14 mouse cellular contexts compared by ENCODE assay signal in genomic region chr4:151170658-151171057, GRCm38 (mm10).
DNase-seq lines count a peak whose midpoint lies in the region; ATAC-seq lines count a peak whose summit lies in the region.
"Had no signal": no experiment of that assay in that cellular context is flagged by ENCODE, and none has a peak within 500 bp of the region (broad histone marks: within the 10 kb centered on the region; RNA-seq: fewer than 3 reads in every experiment).

No protein-coding gene starts in this region.

- H3K4me2 ChIP-seq in lung, embryonic 16.5 days (ENCODE audit: low read depth, low read length) = peak overlapping the region; percentile 45
- peak overlapping the region; percentile 35 for H3K4me2 ChIP-seq in hindbrain, embryonic 16.5 days (ENCODE audit: low read length)
- peak overlapping the region; percentile 15; the same call in 1 of the 2 replicates for H3K4me2 ChIP-seq in neural tube, embryonic 14.5 days (ENCODE audit: low read depth, low read length)

- peaks cover 21% of the 10 kb centered on the region for H3K4me1 ChIP-seq in lung, embryonic 16.5 days (replicated peaks; ENCODE audit: control insufficient read depth, insufficient read depth, low read length)
- peaks cover 23% of the 10 kb centered on the region for H3K4me1 ChIP-seq in hindbrain, embryonic 16.5 days (ENCODE audit: control insufficient read depth, insufficient read depth, low read depth, low read length)
- H3K4me1 ChIP-seq in neural tube, embryonic 14.5 days (ENCODE audit: control insufficient read depth, insufficient read depth, low read length) = peaks cover 26% of the 10 kb centered on the region
- H3K4me1 ChIP-seq: megakaryocyte, embryonic 14.5 days had no signal

- WGBS in lung, embryonic 16.5 days = 20% methylated on average over 18 of the region's 18 CpGs
- 18% methylated on average over 18 of the region's 18 CpGs for WGBS in hindbrain, embryonic 16.5 days
- 25% methylated on average over 18 of the region's 18 CpGs for WGBS in neural tube, embryonic 14.5 days

- peak; percentile 68 for ATAC-seq in lung, embryonic 16.5 days (ENCODE audit: low read depth)
- peak; percentile 54 for ATAC-seq in hindbrain, embryonic 16.5 days
- peak; percentile 69 for ATAC-seq in neural tube, embryonic 14.5 days (ENCODE audit: low read depth)

- no peaks in the 10 kb centered on the region for H3K9me3 ChIP-seq in lung, embryonic 16.5 days (ENCODE audit: control insufficient read depth, low read length)
- H3K9me3 ChIP-seq in hindbrain, embryonic 16.5 days (ENCODE audit: control insufficient read depth, low read length) = no peaks in the 10 kb centered on the region
- H3K9me3 ChIP-seq in neural tube, embryonic 14.5 days (ENCODE audit: control insufficient read depth, low read length) = no peaks in the 10 kb centered on the region
- H3K9me3 ChIP-seq: embryonic facial prominence, embryonic 10.5 days; megakaryocyte, embryonic 14.5 days had no signal

- H3K27ac ChIP-seq in lung, embryonic 16.5 days (ENCODE audit: low read length) = no peak overlapping the region
- H3K27ac ChIP-seq in hindbrain, embryonic 16.5 days (ENCODE audit: low read depth, low read length) = 0 out of 2 replicates have a peak overlapping the region, but pooled peaks have one; percentile 42
- peak overlapping the region; percentile 74 for H3K27ac ChIP-seq in neural tube, embryonic 14.5 days (ENCODE audit: low read depth, low read length)
- H3K27ac ChIP-seq: embryonic facial prominence, embryonic 10.5 days had no signal

- no peaks in the 10 kb centered on the region; the same call in 1 of the 2 replicates for H3K27me3 ChIP-seq in lung, embryonic 16.5 days (ENCODE audit: control insufficient read depth, insufficient read depth, low read depth, low read length)
- H3K27me3 ChIP-seq in hindbrain, embryonic 16.5 days (replicated peaks; ENCODE audit: control insufficient read depth, insufficient read depth, low read length) = peaks cover 11% of the 10 kb centered on the region; the same call in 1 of the 2 replicates
- no peaks in the 10 kb centered on the region for H3K27me3 ChIP-seq in neural tube, embryonic 14.5 days (ENCODE audit: control insufficient read depth, insufficient read depth, low read length)

- 0 out of 2 replicates have a peak overlapping the region, but pooled peaks have one; percentile 8 for H3K9ac ChIP-seq in lung, embryonic 16.5 days (ENCODE audit: low read length)
- no peak overlapping the region for H3K9ac ChIP-seq in hindbrain, embryonic 16.5 days (ENCODE audit: low read depth, low read length)
- peak overlapping the region; percentile 22; the same call in 1 of the 2 replicates for H3K9ac ChIP-seq in neural tube, embryonic 14.5 days (replicated peaks; ENCODE audit: low read depth, low read length)

- DNase-seq in embryo, embryonic 11 days = peak; percentile 34
- DNase-seq in embryo, embryonic 9.5 days (ENCODE audit: extremely low spot score) = no peak
- DNase-seq in lung, postnatal 36 days = no peak
- no peak for DNase-seq in adrenal gland, adult (ENCODE audit: inconsistent age in 2 of 2, low spot score in 1 of 2)
- DNase-seq in layer of hippocampus, adult 8-10 months (ENCODE audit: low spot score in 2 of 2) = no peak
- DNase-seq: adrenal gland, adult 8-10 months; cerebellum, adult 11-12 months; heart, adult 11 months; thymus, postnatal 4 days had no signal

- peak overlapping the region; percentile 16 for H3K4me3 ChIP-seq in lung, embryonic 16.5 days (ENCODE audit: low read length)
- H3K4me3 ChIP-seq in hindbrain, embryonic 16.5 days (ENCODE audit: low read length) = no peak overlapping the region
- no peak overlapping the region for H3K4me3 ChIP-seq in neural tube, embryonic 14.5 days (ENCODE audit: low read depth, low read length)
- H3K4me3 ChIP-seq: embryonic facial prominence, embryonic 10.5 days; megakaryocyte, embryonic 14.5 days had no signal

- H3K36me3 ChIP-seq in lung, embryonic 16.5 days (ENCODE audit: control insufficient read depth, insufficient read depth, low read length) = no peaks in the 10 kb centered on the region
- no peaks in the 10 kb centered on the region for H3K36me3 ChIP-seq in hindbrain, embryonic 16.5 days (ENCODE audit: control insufficient read depth, insufficient read depth, low read length)
- H3K36me3 ChIP-seq in neural tube, embryonic 14.5 days (ENCODE audit: control insufficient read depth, insufficient read depth, low read length) = no peaks in the 10 kb centered on the region
- H3K36me3 ChIP-seq: embryonic facial prominence, embryonic 10.5 days had no signal
